Mouse (Mus musculus) heart, embryonic 12.5 days (tissue): Measurements from ENCODE around the gene 4930442H23Rik. TPM values are rescaled to one million over a fixed set of nuclear protein-coding genes. Genes with fewer than 3 reads are reported as not detected.

Source experiments
- ATAC-seq: fragments of 200-750 bp; cut with Nextera tagmentation; 2 replicates; pipeline ENCODE4 v1.8.0; 2017; ENCODE audit warnings: moderate TSS enrichment, moderate library complexity; ENCODE audit not compliant: insufficient number of reproducible peaks, low FRiP score
- H3K27ac ChIP-seq: fragments of 300-500 bp; sonication (generic); 2 replicates; pipeline ENCODE4 v1.5.1; 2016; ENCODE audit warnings: mild to moderate bottlenecking, moderate library complexity; ENCODE audit not compliant: poor library complexity, severe bottlenecking
- H3K27me3 ChIP-seq: fragments of 300-500 bp; sonication (generic); replicated peaks from 2 replicates; pipeline ENCODE4 v1.6.1; 2016; ENCODE audit warnings: mild to moderate bottlenecking, moderate library complexity
- H3K36me3 ChIP-seq: fragments of 300-500 bp; sonication (generic); 2 replicates; pipeline ENCODE4 v1.6.1; 2016; ENCODE audit warnings: mild to moderate bottlenecking, moderate library complexity
- H3K4me1 ChIP-seq: fragments of 300-500 bp; sonication (generic); replicated peaks from 2 replicates; pipeline ENCODE4 v1.6.1; 2016; ENCODE audit warnings: mild to moderate bottlenecking
- H3K4me2 ChIP-seq: fragments of 300-500 bp; sonication (generic); 2 replicates; pipeline ENCODE4 v1.6.1; 2016; ENCODE audit warnings: mild to moderate bottlenecking, moderate library complexity
- H3K4me3 ChIP-seq: fragments of 300-500 bp; sonication (generic); 2 replicates; pipeline ENCODE4 v1.5.1; 2016; ENCODE audit warnings: mild to moderate bottlenecking
- H3K9ac ChIP-seq: fragments of 300-500 bp; sonication (generic); 2 replicates; pipeline ENCODE4 v1.6.1; 2016; ENCODE audit warnings: mild to moderate bottlenecking, moderate library complexity
- H3K9me3 ChIP-seq: fragments of 300-500 bp; sonication (generic); replicated peaks from 2 replicates; pipeline ENCODE4 v1.6.1; 2016; ENCODE audit warnings: mild to moderate bottlenecking, moderate library complexity
- WGBS: fragments of 180-500 bp; shearing (Covaris S2); methylation state at CpG from one replicate; pipeline ENCODE4 v1.1.7; 2016; 5-methylcytosine and 5-hydroxymethylcytosine counted together
- polyA plus RNA-seq: library from polyadenylated mRNA; unstranded; fragments of >200 nt; fragmentation: Nextera tagmentation; extraction: Ambion mirVana; gene quantifications from 2 replicates; pipeline ENCODE4 v1.2.1, GENCODE M21; 2016

The 4930442H23Rik gene
- polyA plus RNA-seq, 1 experiment from 2014 or later, result 0.18 TPM

- ATAC-seq, result peak; percentile 18
- Histone ChIP-seq H3K36me3 (no peaks in the 10 kb centered on the region; the same call in none of the 2 replicates), H3K9ac (peak overlapping the region; percentile 92), H3K27me3 (peaks cover 5% of the 10 kb centered on the region; the same call in 1 of the 2 replicates), H3K4me1 (peaks cover 54% of the 10 kb centered on the region), H3K9me3 (no peaks in the 10 kb centered on the region), H3K27ac (peak overlapping the region; percentile 97), H3K4me3 (peak overlapping the region; percentile 74), H3K4me2 (peak overlapping the region; percentile 99)
- 0% methylated on average over 40 of the region's 50 CpGs for WGBS
These were observed 46.9 kb downstream of the 4930442H23Rik start for GRCm38 (mm10) chr10:81136706-81137231.

GRCm38 (mm10) chr10:81135831-81136705, 47.6 kb downstream of the 4930442H23Rik start:
- WGBS, result under 1% methylated on average over 81 of the region's 86 CpGs
- Histone ChIP-seq H3K36me3 (no peaks in the 10 kb centered on the region), H3K27ac (peak overlapping the region; percentile 97), H3K9ac (peak overlapping the region; percentile 92), H3K27me3 (peaks cover 5% of the 10 kb centered on the region; the same call in 1 of the 2 replicates), H3K9me3 (no peaks in the 10 kb centered on the region), H3K4me2 (peak overlapping the region; percentile 99), H3K4me1 (peaks cover 47% of the 10 kb centered on the region), H3K4me3 (peak overlapping the region; percentile 74)
- peak; percentile 26 for ATAC-seq

GRCm38 (mm10) chr10:81134966-81135681, 48.5 kb downstream of the 4930442H23Rik start, which contains the start of gene Zbtb7a:
Zbtb7a (plus strand) TSS chr10:81135220.
- peak within 1 kb of the TSS; percentile 74 for H3K4me3 ChIP-seq
- peaks cover 5% of the 10 kb centered on the region; the same call in 1 of the 2 replicates for H3K27me3 ChIP-seq
- H3K4me2 ChIP-seq, result peak within 1 kb of the TSS; percentile 99
- peaks cover 38% of the 10 kb centered on the region for H3K4me1 ChIP-seq
- peak within 1 kb of the TSS; percentile 97 for H3K27ac ChIP-seq
- no peaks in the 10 kb centered on the region for H3K36me3 ChIP-seq
- H3K9ac ChIP-seq, result peak within 1 kb of the TSS; percentile 92
- no peaks in the 10 kb centered on the region for H3K9me3 ChIP-seq
- 3% methylated on average over 41 of the region's 41 CpGs for WGBS
- no peak for ATAC-seq

- ATAC-seq, result no peak
- 7% methylated on average over 16 of the region's 16 CpGs for WGBS
- H3K27ac ChIP-seq, result no peak overlapping the region
- no peaks in the 10 kb centered on the region for H3K9me3 ChIP-seq
- H3K4me3 ChIP-seq, result peak overlapping the region; percentile 74
- 0 out of 2 replicates have a peak overlapping the region, but pooled peaks have one; percentile 13 for H3K9ac ChIP-seq
- H3K4me2 ChIP-seq, result peak overlapping the region; percentile 48
- H3K27me3 ChIP-seq, result peaks cover 5% of the 10 kb centered on the region; the same call in 1 of the 2 replicates
- no peaks in the 10 kb centered on the region for H3K36me3 ChIP-seq
- peaks cover 35% of the 10 kb centered on the region for H3K4me1 ChIP-seq
These were observed 49.5 kb downstream of the 4930442H23Rik start for GRCm38 (mm10) chr10:81134181-81134587.

Other genes starting within 250 kb of the 4930442H23Rik start
- 1.5 and 1.7 TPM in 2 replicates for gene Gng7, start 168.9 kb downstream of the 4930442H23Rik start, polyA plus RNA-seq
- not detected in 2 replicates for gene Diras1, start 158.2 kb downstream of the 4930442H23Rik start, polyA plus RNA-seq
- gene Slc39a3, start 146.4 kb downstream of the 4930442H23Rik start, polyA plus RNA-seq, result 7.5 and 8.7 TPM in 2 replicates
- gene Sgta, start 123.7 kb downstream of the 4930442H23Rik start, polyA plus RNA-seq, result 152 and 154 TPM in 2 replicates
- 35.5 and 36.6 TPM in 2 replicates for gene Thop1, start 113.8 kb downstream of the 4930442H23Rik start, polyA plus RNA-seq
- 0.31 and 0.47 TPM in 2 replicates for gene Creb3l3, start 85.0 kb downstream of the 4930442H23Rik start, polyA plus RNA-seq
- gene Map2k2, start 77.9 kb downstream of the 4930442H23Rik start, polyA plus RNA-seq, result 161 and 165 TPM in 2 replicates
- gene Zbtb7a, start 48.6 kb downstream of the 4930442H23Rik start, polyA plus RNA-seq, result 24.7 and 24.8 TPM in 2 replicates
- gene Pias4, start 15.9 kb downstream of the 4930442H23Rik start, polyA plus RNA-seq, result 36.0 and 36.1 TPM in 2 replicates
- gene Eef2, start 7.2 kb downstream of the 4930442H23Rik start, polyA plus RNA-seq, result 408 and 433 TPM in 2 replicates
- gene Dapk3, start 844 bp downstream of the 4930442H23Rik start, polyA plus RNA-seq, result 62.8 and 69.0 TPM in 2 replicates
- 3.9 and 4.9 TPM in 2 replicates for gene Nmrk2, start 18.2 kb upstream of the 4930442H23Rik start, polyA plus RNA-seq
- 0.46 and 0.72 TPM in 2 replicates for gene Atcay, start 47.0 kb upstream of the 4930442H23Rik start, polyA plus RNA-seq
- 6.1 and 7.2 TPM in 2 replicates for gene Zfr2, start 49.3 kb upstream of the 4930442H23Rik start, polyA plus RNA-seq
- gene Matk, start 69.1 kb upstream of the 4930442H23Rik start, polyA plus RNA-seq, result 2.0 and 2.2 TPM in 2 replicates
- 243 and 253 TPM in 2 replicates for gene Mrpl54, start 83.1 kb upstream of the 4930442H23Rik start, polyA plus RNA-seq
- 43.3 and 46.1 TPM in 2 replicates for gene Apba3, start 83.1 kb upstream of the 4930442H23Rik start, polyA plus RNA-seq
- gene Tjp3, start 107.7 kb upstream of the 4930442H23Rik start, polyA plus RNA-seq, result 1.7 and 2.3 TPM in 2 replicates
- gene Pip5k1c, start 109.1 kb upstream of the 4930442H23Rik start, polyA plus RNA-seq, result 41.1 and 43.4 TPM in 2 replicates
- gene Cactin, start 137.3 kb upstream of the 4930442H23Rik start, polyA plus RNA-seq, result 37.3 and 40.3 TPM in 2 replicates
- gene Tbxa2r, start 144.9 kb upstream of the 4930442H23Rik start, polyA plus RNA-seq, result 13.4 TPM in 2 replicates
- not detected in 2 replicates for gene Gipc3, start 159.4 kb upstream of the 4930442H23Rik start, polyA plus RNA-seq
- 107 and 109 TPM in 2 replicates for gene Hmg20b, start 166.6 kb upstream of the 4930442H23Rik start, polyA plus RNA-seq
- gene Mfsd12, start 173.6 kb upstream of the 4930442H23Rik start, polyA plus RNA-seq, result 13.0 and 13.4 TPM in 2 replicates
- gene 4930404N11Rik, start 182.0 kb upstream of the 4930442H23Rik start, polyA plus RNA-seq, result 0.82 and 0.91 TPM in 2 replicates
- 96.4 and 99.5 TPM in 2 replicates for gene Fzr1, start 194.7 kb upstream of the 4930442H23Rik start, polyA plus RNA-seq
- 66.7 and 66.9 TPM in 2 replicates for gene Dohh, start 200.6 kb upstream of the 4930442H23Rik start, polyA plus RNA-seq
- 1.9 and 2.2 TPM in 2 replicates for gene Gm48551, start 200.6 kb upstream of the 4930442H23Rik start, polyA plus RNA-seq
- gene Gm48552, start 205.2 kb upstream of the 4930442H23Rik start, polyA plus RNA-seq, result 1.2 and 1.8 TPM in 2 replicates
- 2.9 and 4.3 TPM in 2 replicates for gene Smim24, start 209.2 kb upstream of the 4930442H23Rik start, polyA plus RNA-seq